Mouse (Mus musculus) small intestine, adult 2 months (tissue): ENCODE measurements at regions not wholly inside any gene's neighbourhood (a gene's known extent, or its start where the extent isn't known, plus 50 kb on each side); places are given as distances from the start of the nearest gene placed in this dataset.

ENCODE experiments used
- H3K27ac ChIP-seq: fragments of 200-500 bp; 2 replicates; pipeline ENCODE4 v1.5.1; 2012; ENCODE audit warnings: low read depth, low read length, control low read depth, inconsistent platforms; ENCODE audit not compliant: insufficient read depth
- H3K27me3 ChIP-seq: fragments of 200-500 bp; 2 replicates; pipeline ENCODE4 v1.6.1; 2012; ENCODE audit warnings: mild to moderate bottlenecking, moderate library complexity, low read length, inconsistent platforms; ENCODE audit not compliant: control insufficient read depth, insufficient read depth
- H3K36me3 ChIP-seq: fragments of 200-500 bp; 2 replicates; pipeline ENCODE4 v1.6.1; 2012; ENCODE audit warnings: mild to moderate bottlenecking, low read length, control low read depth, inconsistent platforms; ENCODE audit not compliant: control insufficient read depth, insufficient read depth
- H3K4me1 ChIP-seq: fragments of 200-500 bp; 2 replicates; pipeline ENCODE4 v1.6.1; 2012; ENCODE audit warnings: low read length, inconsistent platforms, mixed read lengths; ENCODE audit not compliant: control insufficient read depth, insufficient read depth, insufficient read length
- H3K4me3 ChIP-seq: fragments of 200-500 bp; 2 replicates; pipeline ENCODE4 v1.5.1; 2012; ENCODE audit warnings: low read depth, mild to moderate bottlenecking, control low read depth, inconsistent platforms, low read length, moderate library complexity
- CTCF ChIP-seq: fragments of 200-500 bp; IDR thresholded peaks from 2 replicates; pipeline ENCODE4 v1.5.1; 2012; ENCODE audit warnings: low read depth, mild to moderate bottlenecking, control low read depth, inconsistent platforms, low read length, moderate library complexity, mixed read lengths; ENCODE audit not compliant: insufficient replicate concordance, insufficient read length; ENCODE audit errors: extremely low read depth
- POLR2A ChIP-seq: fragments of 200-500 bp; IDR thresholded peaks from 2 replicates; pipeline ENCODE4 v1.6.1; 2012; ENCODE audit warnings: low read depth, mild to moderate bottlenecking, control low read depth, inconsistent platforms, low read length, moderate library complexity
- WGBS: fragments of 180-500 bp; shearing (Covaris S2); methylation state at CpG from one replicate; pipeline ENCODE4 v1.1.7; 2018; 5-methylcytosine and 5-hydroxymethylcytosine counted together

- WGBS = 91% methylated on average over 8 of the region's 8 CpGs
- TF ChIP-seq CTCF (no peak), POLR2A (no peak)
- no peak overlapping the region for H3K27ac ChIP-seq
Observed at GRCm38 (mm10) chr10:108066241-108066640, 95.8 kb upstream of the Ppp1r12a start.

GRCm38 (mm10) chr10:108061813-108062435 is 100.1 kb upstream of the Ppp1r12a start:
- H3K4me1 ChIP-seq = no peaks in the 10 kb centered on the region
- no peak overlapping the region for H3K27ac ChIP-seq
- WGBS = 71% methylated on average over 7 of the region's 7 CpGs
- H3K27me3 ChIP-seq = no peaks in the 10 kb centered on the region
- no peak overlapping the region for H3K4me3 ChIP-seq
- no peaks in the 10 kb centered on the region for H3K36me3 ChIP-seq
- TF ChIP-seq POLR2A = no peak
- no peak for TF ChIP-seq CTCF

More at GRCm38 (mm10) chr10:108066241-108066640, 95.8 kb upstream of the Ppp1r12a start:
- H3K27me3 ChIP-seq = no peaks in the 10 kb centered on the region
- no peak overlapping the region for H3K4me3 ChIP-seq
- H3K36me3 ChIP-seq = no peaks in the 10 kb centered on the region
- H3K4me1 ChIP-seq = peaks cover 9% of the 10 kb centered on the region; the same call in 1 of the 2 replicates

- H3K36me3 ChIP-seq = no peaks in the 10 kb centered on the region
- H3K27me3 ChIP-seq = no peaks in the 10 kb centered on the region
- no peak overlapping the region for H3K27ac ChIP-seq
- no peak overlapping the region for H3K4me3 ChIP-seq
- no peak for TF ChIP-seq POLR2A
- no peak for TF ChIP-seq CTCF
- 77% methylated on average over 3 of the region's 3 CpGs for WGBS
- H3K4me1 ChIP-seq = no peaks in the 10 kb centered on the region
Observed at GRCm38 (mm10) chr10:108060554-108060953, 101.4 kb upstream of the Ppp1r12a start.

- H3K36me3 ChIP-seq = no peaks in the 10 kb centered on the region
- no peak overlapping the region for H3K4me3 ChIP-seq
- H3K27ac ChIP-seq = no peak overlapping the region
- WGBS = 98% methylated on average over 1 of the region's 1 CpGs
- no peaks in the 10 kb centered on the region for H3K27me3 ChIP-seq
- H3K4me1 ChIP-seq = no peaks in the 10 kb centered on the region
- no peak for TF ChIP-seq POLR2A
- TF ChIP-seq CTCF = no peak
Observed at GRCm38 (mm10) chr10:108051637-108052036, 110.4 kb upstream of the Ppp1r12a start.

DNA sequence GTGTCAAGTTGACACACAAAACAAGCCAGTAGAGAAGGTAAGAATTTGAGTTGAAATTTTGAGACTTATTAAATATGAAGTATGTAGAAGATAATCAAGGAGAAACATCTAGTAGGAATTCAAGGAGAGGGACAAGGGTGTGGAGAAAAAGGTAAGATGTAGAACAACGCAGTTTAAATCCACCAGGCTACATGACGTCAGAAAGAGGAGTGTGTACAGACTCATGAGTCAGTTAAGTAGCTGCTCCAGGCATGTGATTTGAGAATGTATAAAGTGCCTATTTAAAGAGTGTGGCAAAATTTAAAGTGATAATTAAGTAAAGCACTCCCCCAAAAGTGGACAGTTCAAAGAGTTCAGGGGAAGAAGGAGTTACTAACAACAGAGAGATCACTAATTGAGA is 113.6 kb upstream of the Ppp1r12a start:
- Histone ChIP-seq H3K4me3 (no peak overlapping the region), H3K27ac (no peak overlapping the region), H3K4me1 (no peaks in the 10 kb centered on the region), H3K27me3 (no peaks in the 10 kb centered on the region), H3K36me3 (no peaks in the 10 kb centered on the region)
- WGBS = 86% methylated on average over 2 of the region's 2 CpGs
- TF ChIP-seq POLR2A = no peak
- TF ChIP-seq CTCF = no peak

GRCm38 (mm10) chr10:108043519-108043918 is 118.5 kb upstream of the Ppp1r12a start:
- no peaks in the 10 kb centered on the region for H3K27me3 ChIP-seq
- no peaks in the 10 kb centered on the region for H3K4me1 ChIP-seq
- no peaks in the 10 kb centered on the region for H3K36me3 ChIP-seq
- 11% methylated on average over 2 of the region's 2 CpGs for WGBS
- TF ChIP-seq POLR2A (no peak), CTCF (no peak)
- no peak overlapping the region for H3K4me3 ChIP-seq
- H3K27ac ChIP-seq = no peak overlapping the region

GRCm38 (mm10) chr10:108040027-108040426 is 122.0 kb upstream of the Ppp1r12a start:
- Histone ChIP-seq H3K4me1 (no peaks in the 10 kb centered on the region), H3K36me3 (no peaks in the 10 kb centered on the region), H3K27me3 (no peaks in the 10 kb centered on the region), H3K27ac (no peak overlapping the region), H3K4me3 (no peak overlapping the region)
- TF ChIP-seq POLR2A = no peak
- TF ChIP-seq CTCF = no peak

- Histone ChIP-seq H3K27me3 (no peaks in the 10 kb centered on the region), H3K27ac (no peak overlapping the region), H3K36me3 (no peaks in the 10 kb centered on the region), H3K4me1 (no peaks in the 10 kb centered on the region), H3K4me3 (no peak overlapping the region)
- 67% methylated on average over 3 of the region's 3 CpGs for WGBS
- TF ChIP-seq POLR2A = no peak
- TF ChIP-seq CTCF = no peak
Observed at GRCm38 (mm10) chr10:108036486-108037109, 124.7 kb upstream of the Otogl start.
